Mouse (Mus musculus) embryo, embryonic 11 days (tissue): ENCODE results near the gene Gan.

Source experiments
- DNase-seq: peaks from one replicate; pipeline ENCODE4 v3.0.0-alpha.2; 2015

Gene Gan

GRCm38 (mm10) chr8:117159031-117159430 lies 1.1 kb downstream of the Gan start:
- DNase-seq = no peak

GRCm38 (mm10) chr8:117164912-117165311 lies 7.0 kb downstream of the Gan start:
- no peak for DNase-seq

- DNase-seq = no peak
These were observed 7.6 kb downstream of the Gan start for GRCm38 (mm10) chr8:117165542-117165941.

GRCm38 (mm10) chr8:117166515-117166914 lies 8.6 kb downstream of the Gan start:
- DNase-seq = no peak

- DNase-seq = no peak
These were observed 9.4 kb downstream of the Gan start for GRCm38 (mm10) chr8:117167243-117167883.

GRCm38 (mm10) chr8:117168378-117168777 lies 10.4 kb downstream of the Gan start:
- no peak for DNase-seq

GRCm38 (mm10) chr8:117171826-117172225 lies 13.9 kb downstream of the Gan start:
- no peak for DNase-seq

- peak; percentile 11 for DNase-seq
These were observed 15.0 kb downstream of the Gan start for GRCm38 (mm10) chr8:117172904-117173303.

GRCm38 (mm10) chr8:117173690-117174089 lies 15.8 kb downstream of the Gan start:
- no peak for DNase-seq

- DNase-seq = no peak
These were observed 16.6 kb downstream of the Gan start for GRCm38 (mm10) chr8:117174536-117174935.

GRCm38 (mm10) chr8:117176308-117176707 lies 18.4 kb downstream of the Gan start:
- DNase-seq = no peak

GRCm38 (mm10) chr8:117177236-117177635 lies 19.3 kb downstream of the Gan start:
- no peak for DNase-seq

GRCm38 (mm10) chr8:117178039-117178438 lies 20.1 kb downstream of the Gan start:
- no peak for DNase-seq

- no peak for DNase-seq
These were observed 20.7 kb downstream of the Gan start for GRCm38 (mm10) chr8:117178676-117179075.

GRCm38 (mm10) chr8:117182746-117183145 lies 24.8 kb downstream of the Gan start:
- DNase-seq = no peak

- no peak for DNase-seq
These were observed 25.9 kb downstream of the Gan start for GRCm38 (mm10) chr8:117183664-117184377.

GRCm38 (mm10) chr8:117194355-117194754 lies 36.4 kb downstream of the Gan start:
- DNase-seq = no peak

GRCm38 (mm10) chr8:117196593-117196992 lies 38.7 kb downstream of the Gan start:
- DNase-seq = no peak

- DNase-seq = no peak
These were observed 39.6 kb downstream of the Gan start for GRCm38 (mm10) chr8:117197551-117197950.

- DNase-seq = peak; percentile 66
These were observed 40.4 kb downstream of the Gan start for GRCm38 (mm10) chr8:117198141-117198935.

- DNase-seq = peak; percentile 59
These were observed 41.7 kb downstream of the Gan start for GRCm38 (mm10) chr8:117199658-117200057.

- DNase-seq = peak; percentile 20
These were observed 42.4 kb downstream of the Gan start for GRCm38 (mm10) chr8:117200346-117200745.

- DNase-seq = no peak
These were observed 42.9 kb downstream of the Gan start for GRCm38 (mm10) chr8:117200803-117201202.
